In the genomic region with DNA sequence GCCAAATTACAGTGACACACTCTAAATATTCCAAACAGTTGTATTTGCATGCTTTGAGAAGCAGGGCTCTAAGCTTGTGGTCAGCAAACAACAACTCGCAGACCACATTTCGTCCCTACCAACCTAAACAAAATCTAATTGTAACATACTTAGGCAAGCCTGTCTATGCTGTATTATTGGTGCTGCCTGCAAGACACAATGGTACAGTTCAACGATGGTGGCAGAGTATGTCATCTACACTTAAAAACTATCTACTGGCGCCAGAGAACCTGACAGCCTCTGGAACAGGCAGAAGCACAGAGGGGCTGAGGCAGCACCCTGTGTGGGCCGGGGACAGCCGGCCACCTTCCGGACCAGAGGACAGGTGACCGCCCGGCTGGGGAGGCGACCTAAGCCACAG, we compare ENCODE assay signal across 16 mouse cellular contexts.
"Had no signal": no experiment of that assay in that cellular context is flagged by ENCODE, and none has a peak within 500 bp of the region (broad histone marks: within the 10 kb centered on the region; RNA-seq: fewer than 3 reads in every experiment).

No protein-coding gene starts in this region.

- H3K4me2 ChIP-seq: lung, embryonic 15.5 days; midbrain, embryonic 11.5 days; midbrain, embryonic 13.5 days; midbrain, embryonic 15.5 days; neural tube, embryonic 12.5 days had no signal

- DNase-seq: lung, adult 2 months; lung, postnatal 14 days; lung, postnatal 36 days; right cerebral cortex, postnatal 14 days; spleen, adult 18-20 months; thymus, adult 18-20 months; thymus, postnatal 14 days; thymus, postnatal 36 days had no signal

- H3K36me3 ChIP-seq: lung, embryonic 15.5 days; midbrain, embryonic 13.5 days; midbrain, embryonic 15.5 days; neural tube, embryonic 12.5 days had no signal

- H3K27ac ChIP-seq: lung, embryonic 15.5 days; macrophage; midbrain, embryonic 13.5 days; midbrain, embryonic 15.5 days; neural tube, embryonic 12.5 days had no signal

- H3K9me3 ChIP-seq: lung, embryonic 15.5 days; midbrain, embryonic 13.5 days; midbrain, embryonic 15.5 days; neural tube, embryonic 12.5 days had no signal

- H3K27me3 ChIP-seq: lung, embryonic 15.5 days; megakaryocyte, embryonic 14.5 days; midbrain, embryonic 13.5 days; midbrain, embryonic 15.5 days; neural tube, embryonic 12.5 days had no signal

- H3K4me1 ChIP-seq: lung, embryonic 15.5 days; megakaryocyte, embryonic 14.5 days; midbrain, embryonic 13.5 days; midbrain, embryonic 15.5 days; neural tube, embryonic 12.5 days had no signal

- H3K4me3 ChIP-seq: lung, embryonic 15.5 days; megakaryocyte, embryonic 14.5 days; midbrain, embryonic 13.5 days; midbrain, embryonic 15.5 days; neural tube, embryonic 12.5 days had no signal

- ATAC-seq: lung, postnatal 0 days; midbrain, embryonic 13.5 days; midbrain, embryonic 15.5 days had no signal

- H3K9ac ChIP-seq: lung, embryonic 15.5 days; midbrain, embryonic 13.5 days; midbrain, embryonic 15.5 days; neural tube, embryonic 12.5 days had no signal
